Mouse (Mus musculus): ENCODE measurements around the gene Cadm4. TPM values are rescaled to one million over a fixed set of nuclear protein-coding genes. Genes with fewer than 3 reads are reported as not detected.
"Not testable (repeated sequence)": the region's sequence is repeated elsewhere in the genome, so short reads cannot be mapped to it uniquely, and the experiment has no call there.

Gene Cadm4
- polyA plus RNA-seq, 1 experiment from 2014 or later = 90.6 TPM

DNA sequence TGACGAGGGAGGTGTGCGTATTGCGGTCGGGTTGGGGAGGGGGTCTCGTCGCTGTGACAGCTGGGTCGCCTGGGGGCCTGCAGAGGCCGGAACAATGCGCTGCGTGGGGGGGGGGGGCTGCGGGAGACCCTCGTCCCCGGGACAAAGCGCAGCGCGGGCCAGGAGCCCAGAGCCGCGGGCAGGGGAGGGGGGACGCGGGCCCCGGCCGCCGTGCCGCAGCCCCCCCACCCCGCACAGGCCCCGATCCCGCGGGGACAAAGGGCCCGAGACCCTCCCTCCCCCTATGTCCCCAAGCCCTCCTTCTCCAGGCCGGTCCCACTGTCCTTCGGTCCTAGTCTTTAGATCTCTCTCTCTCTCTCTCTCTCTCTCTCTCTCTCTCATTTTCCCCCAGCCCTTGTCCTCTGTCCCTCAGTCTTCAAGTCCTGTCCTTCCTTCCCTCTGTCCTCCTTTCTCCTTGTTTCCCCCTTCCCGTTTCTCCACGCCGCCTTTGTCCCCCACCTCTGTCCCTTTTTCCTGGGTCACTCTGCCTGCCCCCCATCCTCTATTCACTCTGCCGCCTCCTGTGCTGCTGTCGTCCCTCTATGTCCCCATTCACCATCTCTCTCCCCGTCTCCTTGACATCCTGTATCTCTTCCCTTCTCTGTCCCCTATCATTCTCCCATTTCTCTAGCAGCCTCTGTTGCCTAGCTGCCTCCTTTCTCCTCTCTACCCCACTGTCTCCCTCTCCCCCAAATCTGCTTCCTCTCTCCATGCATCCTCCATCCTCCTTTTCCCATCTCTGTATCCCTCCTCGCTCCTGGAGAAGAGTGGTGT lies 591 bp downstream of the Cadm4 start:
- WGBS = 3% methylated on average over 16 of the region's 38 CpGs
- Histone ChIP-seq H3K4me2 (peak overlapping the region; percentile 77), H3K27ac (replicated peaks) (peak overlapping the region; percentile 89), H3K9ac (replicated peaks) (peak overlapping the region; percentile 81), H3K36me3 (no peaks in the 10 kb centered on the region), H3K9me3 (replicated peaks) (no peaks in the 10 kb centered on the region), H3K4me3 (replicated peaks) (peak overlapping the region; percentile 67), H3K27me3 (replicated peaks) (no peaks in the 10 kb centered on the region), H3K4me1 (peaks cover 68% of the 10 kb centered on the region)
- ATAC-seq (ENCODE audit: low FRiP score) = peak; percentile 50

DNA sequence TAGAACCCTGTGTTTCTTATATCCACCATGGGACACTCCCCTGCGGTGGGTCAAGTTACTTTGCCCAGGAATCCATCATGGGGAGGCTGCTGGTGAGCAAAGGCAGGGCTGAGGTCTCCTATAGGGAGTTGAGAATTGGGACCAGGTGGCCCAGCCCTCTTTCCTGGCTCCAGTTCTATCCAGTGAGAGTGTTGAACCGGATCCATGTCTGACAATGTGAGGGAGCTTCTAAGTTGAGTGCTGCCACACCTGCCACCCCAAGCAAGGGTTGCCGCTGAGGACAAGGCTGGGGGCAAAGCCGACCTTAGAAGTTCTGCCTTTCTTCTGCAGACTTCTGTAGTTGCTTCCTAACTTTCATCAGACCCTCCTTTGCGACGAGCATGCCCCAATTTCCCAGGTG lies 1.5 kb downstream of the Cadm4 start:
- H3K27me3 ChIP-seq (replicated peaks); H3K36me3 ChIP-seq; ATAC-seq (ENCODE audit: low FRiP score); H3K27ac ChIP-seq (replicated peaks); H3K9me3 ChIP-seq (replicated peaks): not testable (repeated sequence)
- WGBS = 52% methylated on average over 6 of the region's 6 CpGs
- H3K4me2 ChIP-seq = peak overlapping the region; percentile 77
- H3K9ac ChIP-seq (replicated peaks) = peak overlapping the region; percentile 81
- H3K4me1 ChIP-seq = peaks cover 75% of the 10 kb centered on the region
- H3K4me3 ChIP-seq (replicated peaks) = peak overlapping the region; percentile 67

DNA sequence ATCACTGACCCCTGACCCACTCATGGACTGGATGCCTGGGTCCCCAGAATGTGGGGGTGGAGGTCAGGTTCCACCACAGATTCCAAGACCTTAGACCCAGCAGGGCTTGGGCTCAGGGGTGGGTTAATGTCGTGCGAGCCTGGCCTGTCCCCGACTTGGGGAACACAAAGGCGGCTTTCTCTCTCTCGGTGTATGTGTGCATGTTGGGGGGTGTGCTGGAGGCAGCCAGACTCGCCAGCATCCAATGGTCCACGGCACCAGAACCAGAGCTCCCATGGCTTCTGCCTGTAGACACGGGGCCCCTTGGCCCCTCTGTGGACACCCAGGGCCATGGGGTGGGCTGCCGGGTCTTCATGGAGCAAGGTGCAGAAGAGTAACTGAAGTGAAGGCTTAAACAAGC lies 3.7 kb downstream of the Cadm4 start:
- Histone ChIP-seq H3K9ac (replicated peaks) (peak overlapping the region; percentile 43), H3K36me3 (0 out of 2 replicates have a peak, but pooled peaks cover 6% of the 10 kb centered on the region), H3K4me3 (replicated peaks) (peak overlapping the region; percentile 33; the same call in 1 of the 2 replicates), H3K27ac (replicated peaks) (peak overlapping the region; percentile 75), H3K9me3 (replicated peaks) (no peaks in the 10 kb centered on the region), H3K4me2 (peak overlapping the region; percentile 77), H3K27me3 (replicated peaks) (no peaks in the 10 kb centered on the region), H3K4me1 (peaks cover 70% of the 10 kb centered on the region)
- ATAC-seq (ENCODE audit: low FRiP score) = no peak
- 77% methylated on average over 9 of the region's 9 CpGs for WGBS

DNA sequence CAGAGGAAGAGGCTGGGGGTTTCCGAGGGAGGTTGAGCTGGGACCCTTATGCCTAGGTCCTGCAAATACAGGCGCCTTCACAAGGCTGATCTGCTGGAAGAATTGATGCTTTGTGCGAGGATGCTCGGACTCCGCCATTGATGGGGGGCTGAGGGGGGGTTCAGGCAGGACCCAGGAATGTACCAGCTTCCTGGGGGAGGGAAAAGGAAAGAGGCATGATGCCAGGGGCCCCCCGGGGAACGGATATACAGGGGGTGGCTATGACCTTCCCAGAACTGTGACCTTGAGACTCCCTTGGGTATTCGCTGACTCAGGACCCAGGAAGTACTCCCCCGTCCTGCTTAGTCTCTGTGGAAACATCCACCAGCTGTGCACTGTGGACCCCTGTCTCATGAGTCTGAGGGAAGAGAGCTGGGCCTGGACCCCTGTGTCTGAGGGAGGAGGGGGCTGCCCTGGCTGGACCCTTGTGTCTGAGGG lies 4.9 kb downstream of the Cadm4 start:
- Histone ChIP-seq H3K9me3 (replicated peaks) (no peaks in the 10 kb centered on the region), H3K27ac (replicated peaks) (peak overlapping the region; percentile 75), H3K27me3 (replicated peaks) (no peaks in the 10 kb centered on the region), H3K4me2 (peak overlapping the region; percentile 77), H3K4me1 (peaks cover 59% of the 10 kb centered on the region), H3K36me3 (peaks cover 12% of the 10 kb centered on the region; the same call in 1 of the 2 replicates), H3K9ac (replicated peaks) (peak overlapping the region; percentile 43), H3K4me3 (replicated peaks) (peak overlapping the region; percentile 33)
- ATAC-seq (ENCODE audit: low FRiP score) = peak; percentile 26; the same call in 1 of the 2 replicates
- WGBS = 28% methylated on average over 9 of the region's 9 CpGs

DNA sequence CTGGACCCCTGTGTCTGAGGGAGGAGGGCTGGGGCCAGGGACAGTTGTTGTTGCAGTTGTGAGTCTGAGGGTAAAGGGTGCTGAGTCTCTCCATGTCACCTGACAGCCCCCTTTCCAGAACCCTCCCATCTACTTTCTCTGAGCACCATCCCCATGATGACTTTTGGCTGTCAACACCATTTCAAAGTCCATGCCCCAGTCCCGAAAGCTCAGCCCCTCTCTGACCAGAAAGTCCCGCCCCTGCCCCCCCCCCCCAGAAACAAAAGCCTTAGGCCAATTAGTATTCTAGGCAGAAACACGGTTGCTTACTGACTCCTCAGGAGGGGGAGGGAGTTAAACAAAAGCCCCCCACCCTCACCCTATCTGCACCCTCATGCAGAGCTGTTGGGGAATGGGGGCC lies 5.6 kb downstream of the Cadm4 start:
- peaks cover 59% of the 10 kb centered on the region for H3K4me1 ChIP-seq
- H3K4me2 ChIP-seq = peak overlapping the region; percentile 77

DNA sequence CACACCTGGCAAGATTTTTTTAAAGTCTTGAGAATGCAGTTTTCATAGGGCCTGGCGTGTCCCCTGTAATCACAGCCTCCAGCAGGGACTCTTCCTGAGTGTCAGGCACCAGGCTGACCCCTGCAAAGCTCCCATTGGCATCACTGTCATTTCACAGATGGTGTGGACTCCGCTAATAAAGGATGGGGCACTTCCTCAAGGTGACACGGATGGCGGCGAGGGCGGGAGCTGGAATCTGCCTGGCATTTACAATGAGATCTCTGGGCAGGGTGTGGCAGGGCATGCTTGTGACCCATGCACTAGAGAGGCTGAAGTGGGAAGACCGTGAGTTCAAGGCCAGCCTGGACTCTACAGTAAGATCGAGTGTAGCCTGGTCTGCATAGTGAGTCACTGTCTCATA lies 6.5 kb downstream of the Cadm4 start:
- Histone ChIP-seq H3K27ac (replicated peaks) (0 out of 2 replicates have a peak overlapping the region, but pooled peaks have one; percentile 1), H3K36me3 (peaks cover 19% of the 10 kb centered on the region; the same call in 1 of the 2 replicates), H3K4me2 (no peak overlapping the region), H3K4me1 (peaks cover 53% of the 10 kb centered on the region), H3K4me3 (replicated peaks) (no peak overlapping the region), H3K9me3 (replicated peaks) (no peaks in the 10 kb centered on the region), H3K9ac (replicated peaks) (no peak overlapping the region), H3K27me3 (replicated peaks) (no peaks in the 10 kb centered on the region)
- ATAC-seq (ENCODE audit: low FRiP score) = no peak
- 82% methylated on average over 8 of the region's 8 CpGs for WGBS

More for the DNA sequence above, 5.6 kb downstream of the Cadm4 start:
- peaks cover 18% of the 10 kb centered on the region; the same call in 1 of the 2 replicates for H3K36me3 ChIP-seq
- H3K4me3 ChIP-seq (replicated peaks) = no peak overlapping the region
- peak overlapping the region; percentile 43; the same call in 1 of the 2 replicates for H3K9ac ChIP-seq (replicated peaks)
- no peaks in the 10 kb centered on the region for H3K9me3 ChIP-seq (replicated peaks)
- 17% methylated on average over 3 of the region's 3 CpGs for WGBS
- H3K27me3 ChIP-seq (replicated peaks) = no peaks in the 10 kb centered on the region
- H3K27ac ChIP-seq (replicated peaks) = peak overlapping the region; percentile 75
- ATAC-seq (ENCODE audit: low FRiP score) = peak; percentile 2; the same call in 1 of the 2 replicates

DNA sequence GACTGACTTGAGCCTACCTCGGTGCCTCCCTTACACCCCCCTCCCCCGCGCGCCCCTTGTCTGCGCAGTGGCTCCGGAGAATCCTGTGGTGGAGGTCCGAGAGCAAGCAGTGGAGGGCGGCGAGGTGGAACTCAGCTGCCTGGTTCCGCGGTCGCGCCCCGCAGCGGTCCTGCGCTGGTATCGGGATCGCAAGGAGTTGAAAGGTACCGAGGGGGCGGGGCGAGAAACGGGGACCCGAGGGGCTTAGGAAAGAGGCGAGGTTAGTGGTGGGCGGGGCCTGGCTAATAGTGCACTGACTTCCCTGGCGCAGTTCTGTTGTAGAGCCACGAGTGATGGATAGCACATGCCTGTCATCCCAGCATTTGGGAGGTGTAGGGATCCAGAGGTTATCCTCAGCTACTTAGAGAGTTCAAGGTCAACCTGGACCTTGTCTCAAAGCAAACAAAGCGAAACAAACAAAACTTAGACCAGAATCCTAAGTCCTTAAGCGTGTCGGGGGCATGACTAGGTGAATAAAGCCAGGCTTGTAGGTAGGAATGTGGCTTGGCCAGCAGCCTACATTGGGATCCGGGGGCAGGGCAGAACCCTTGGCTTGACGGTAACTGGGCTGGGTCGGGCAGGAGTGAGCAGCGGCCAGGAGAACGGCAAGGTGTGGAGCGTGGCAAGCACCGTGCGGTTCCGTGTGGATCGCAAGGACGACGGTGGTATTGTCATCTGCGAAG lies 18.2 kb downstream of the Cadm4 start:
- 20% methylated on average over 43 of the region's 43 CpGs for WGBS
- no peak for ATAC-seq (ENCODE audit: low FRiP score)
- no peaks in the 10 kb centered on the region for H3K27me3 ChIP-seq (replicated peaks)
- peaks cover 34% of the 10 kb centered on the region for H3K36me3 ChIP-seq
- no peak overlapping the region for H3K9ac ChIP-seq (replicated peaks)
- H3K4me2 ChIP-seq = peak overlapping the region; percentile 28
- H3K4me3 ChIP-seq (replicated peaks) = no peak overlapping the region
- no peaks in the 10 kb centered on the region for H3K9me3 ChIP-seq (replicated peaks)
- H3K4me1 ChIP-seq = peaks cover 21% of the 10 kb centered on the region
- no peak overlapping the region for H3K27ac ChIP-seq (replicated peaks)

DNA sequence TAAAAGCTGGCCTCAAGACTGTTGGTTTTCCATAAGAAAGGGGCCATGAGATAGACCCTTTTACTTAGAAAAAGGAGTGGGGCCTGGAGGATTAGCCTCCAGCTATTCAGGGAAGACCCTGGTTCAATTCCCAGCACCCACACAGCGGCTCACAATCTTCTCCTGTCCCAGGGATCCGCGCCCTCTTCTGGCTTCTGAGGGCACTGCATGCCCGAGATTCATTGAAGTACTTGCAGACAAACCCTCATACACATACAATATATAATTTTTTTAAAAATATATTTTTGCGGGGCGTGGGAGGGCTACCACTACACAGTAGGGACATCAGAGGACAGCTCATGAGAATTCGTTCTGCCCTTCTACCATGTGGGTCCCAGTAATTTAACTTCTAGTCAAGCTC lies 19.1 kb downstream of the Cadm4 start:
- peaks cover 34% of the 10 kb centered on the region for H3K36me3 ChIP-seq
- H3K9me3 ChIP-seq (replicated peaks) = no peaks in the 10 kb centered on the region
- H3K27me3 ChIP-seq (replicated peaks) = no peaks in the 10 kb centered on the region
- H3K4me3 ChIP-seq (replicated peaks) = no peak overlapping the region
- no peak overlapping the region for H3K9ac ChIP-seq (replicated peaks)
- H3K27ac ChIP-seq (replicated peaks) = no peak overlapping the region
- ATAC-seq (ENCODE audit: low FRiP score) = no peak
- 46% methylated on average over 7 of the region's 7 CpGs for WGBS
- no peak overlapping the region for H3K4me2 ChIP-seq
- peaks cover 30% of the 10 kb centered on the region for H3K4me1 ChIP-seq

DNA sequence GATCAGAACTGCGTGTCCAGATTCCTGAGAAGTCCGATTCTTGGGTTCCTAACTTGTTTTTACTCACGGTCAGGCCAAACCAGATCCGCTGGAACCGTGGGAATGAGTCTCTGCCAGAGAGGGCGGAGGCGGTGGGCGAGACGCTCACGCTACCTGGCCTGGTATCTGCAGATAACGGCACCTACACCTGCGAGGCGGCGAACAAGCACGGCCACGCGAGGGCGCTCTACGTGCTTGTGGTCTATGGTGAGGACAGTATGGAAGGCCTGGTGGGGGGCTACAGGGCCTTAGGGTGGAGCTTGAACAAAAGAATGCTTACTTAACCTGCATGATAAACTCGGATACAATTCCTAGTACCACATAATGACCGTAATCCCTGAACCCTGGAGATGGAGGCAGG lies 19.7 kb downstream of the Cadm4 start:
- Histone ChIP-seq H3K4me3 (replicated peaks) (no peak overlapping the region), H3K27ac (replicated peaks) (no peak overlapping the region), H3K4me1 (peaks cover 36% of the 10 kb centered on the region), H3K4me2 (no peak overlapping the region), H3K27me3 (replicated peaks) (no peaks in the 10 kb centered on the region), H3K9ac (replicated peaks) (no peak overlapping the region), H3K36me3 (peaks cover 34% of the 10 kb centered on the region), H3K9me3 (replicated peaks) (no peaks in the 10 kb centered on the region)
- 53% methylated on average over 21 of the region's 21 CpGs for WGBS
- ATAC-seq (ENCODE audit: low FRiP score) = no peak

DNA sequence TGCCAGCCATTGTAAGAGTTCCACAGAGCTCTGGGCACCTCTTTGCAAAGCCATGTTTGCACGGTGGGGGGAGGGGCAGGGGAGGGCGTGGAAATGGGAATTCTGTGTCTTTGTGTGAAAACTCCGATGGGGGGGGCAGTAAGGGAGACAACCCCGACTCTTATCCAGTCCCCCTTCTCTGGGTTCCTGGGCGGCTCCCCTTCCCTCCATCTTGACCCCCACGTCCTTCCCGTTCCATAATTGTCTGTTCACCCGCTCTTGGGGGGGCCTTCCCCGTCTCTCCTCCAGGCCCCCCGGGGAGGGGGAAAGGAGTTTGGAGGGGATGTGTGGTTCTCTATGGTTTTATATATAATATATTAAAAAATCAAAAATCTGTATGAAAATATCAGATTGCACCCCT lies 22.2 kb downstream of the Cadm4 start:
- no peak for ATAC-seq (ENCODE audit: low FRiP score)
- H3K4me1 ChIP-seq = peaks cover 44% of the 10 kb centered on the region
- no peak overlapping the region for H3K4me2 ChIP-seq
- H3K9me3 ChIP-seq (replicated peaks) = no peaks in the 10 kb centered on the region
- no peaks in the 10 kb centered on the region for H3K27me3 ChIP-seq (replicated peaks)
- no peak overlapping the region for H3K9ac ChIP-seq (replicated peaks)
- H3K36me3 ChIP-seq = peaks cover 34% of the 10 kb centered on the region
- no peak overlapping the region for H3K4me3 ChIP-seq (replicated peaks)
- H3K27ac ChIP-seq (replicated peaks) = peak overlapping the region; percentile 51; the same call in 1 of the 2 replicates
- 16% methylated on average over 10 of the region's 10 CpGs for WGBS

DNA sequence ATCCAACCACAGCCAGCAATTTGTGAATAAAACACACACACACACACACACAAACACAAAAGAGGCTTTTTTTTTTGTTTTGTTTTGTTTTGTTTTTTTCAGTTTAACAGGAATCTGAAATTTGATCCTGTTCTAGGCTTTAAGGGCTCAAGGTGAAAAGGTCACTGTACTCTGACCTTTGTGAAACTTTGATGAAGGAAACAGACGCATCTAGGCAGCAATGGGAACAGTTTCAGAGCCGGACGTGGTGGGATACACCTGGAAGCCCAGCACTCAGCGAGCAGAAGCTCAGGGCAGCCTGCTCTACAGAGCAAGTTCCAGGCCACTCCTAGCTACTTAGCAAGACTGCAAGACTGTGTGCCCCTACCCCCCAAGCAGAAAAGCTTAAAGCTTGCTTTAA lies 23.0 kb downstream of the Cadm4 start:
- no peak overlapping the region for H3K4me3 ChIP-seq (replicated peaks)
- no peak overlapping the region for H3K4me2 ChIP-seq
- no peaks in the 10 kb centered on the region for H3K27me3 ChIP-seq (replicated peaks)
- no peaks in the 10 kb centered on the region for H3K9me3 ChIP-seq (replicated peaks)
- H3K27ac ChIP-seq (replicated peaks) = peak overlapping the region; percentile 100
- H3K9ac ChIP-seq (replicated peaks) = no peak overlapping the region
- no peak for ATAC-seq (ENCODE audit: low FRiP score)
- peaks cover 50% of the 10 kb centered on the region for H3K4me1 ChIP-seq
- peaks cover 30% of the 10 kb centered on the region for H3K36me3 ChIP-seq
- whole genome bisulfite sequencing = 17% methylated on average over 4 of the region's 4 CpGs

Measured in neural tube, embryonic 15.5 days (tissue).